Mouse (Mus musculus) E14TG2a.4 (cell line): Measurements from ENCODE around the gene Cmtr1.
"Not testable (repeated sequence)": the region's sequence is repeated elsewhere in the genome, so short reads cannot be mapped to it uniquely, and the experiment has no call there.

Experiments
- CTCF ChIP-seq: conservative IDR thresholded peaks from 2 replicates; pipeline ENCODE4 v1.5.1; 2014; ENCODE audit warnings: low read length
- POU5F1 ChIP-seq: IDR thresholded peaks from 2 replicates; pipeline ENCODE4 v1.6.1; 2014; ENCODE audit warnings: low read length, borderline replicate concordance

DNA sequence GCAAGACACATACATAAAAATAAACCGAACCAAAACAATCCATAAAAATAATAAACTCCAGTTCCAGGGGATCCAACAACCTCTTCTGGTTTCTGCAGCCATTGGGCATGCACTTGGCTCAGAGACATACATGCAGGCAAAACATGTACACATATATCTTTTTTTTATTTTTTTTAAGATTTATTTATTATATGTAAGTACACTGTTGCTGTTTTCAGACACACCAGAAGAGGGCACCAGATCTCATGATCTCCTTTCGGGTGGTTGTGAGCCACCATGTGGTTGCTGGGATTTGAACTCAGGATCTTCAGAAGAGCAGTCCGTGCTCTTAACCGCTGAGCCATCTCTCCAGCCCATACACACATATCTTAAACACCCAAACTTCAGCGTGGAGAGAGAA, 46.9 kb upstream of the Cmtr1 start:
- peak; percentile 22 for TF ChIP-seq CTCF
- not testable (repeated sequence) for TF ChIP-seq POU5F1
